Mouse (Mus musculus) heart, postnatal 0 days (tissue): ENCODE results near the gene Ifit1bl1.

ENCODE experiments used
- CTCF ChIP-seq: IDR thresholded peaks from 2 replicates; pipeline ENCODE4 v1.5.1; 2016; ENCODE audit warnings: antibody characterized with exemption, control low read depth, low read depth
- EP300 ChIP-seq: IDR thresholded peaks from 2 replicates; pipeline ENCODE4 v1.6.1; 2016; ENCODE audit warnings: antibody characterized with exemption, low read depth

GRCm38 (mm10) chr19:34566178-34566784, 35.5 kb downstream of the Ifit1bl1 start:
- TF ChIP-seq CTCF, result no peak
- TF ChIP-seq EP300, result no peak
